Comparison of ENCODE assay signal across 8 mouse cellular contexts in genomic region chr5:54100916-54101315, GRCm38 (mm10).
DNase-seq lines count a peak whose midpoint lies in the region; ATAC-seq lines count a peak whose summit lies in the region.

No protein-coding gene starts in this region.

- no peak for ATAC-seq in heart, embryonic 13.5 days (ENCODE audit: extremely low read depth, insufficient number of reproducible peaks, low FRiP score, low TSS enrichment)
- ATAC-seq in neural tube, embryonic 14.5 days (ENCODE audit: low read depth) = peak; percentile 64; the same call in 1 of the 2 replicates

- no peaks in the 10 kb centered on the region for H3K9me3 ChIP-seq in heart, embryonic 13.5 days
- no peaks in the 10 kb centered on the region for H3K9me3 ChIP-seq in neural tube, embryonic 14.5 days (ENCODE audit: control insufficient read depth, low read length)

- H3K4me1 ChIP-seq in heart, embryonic 13.5 days = peaks cover 40% of the 10 kb centered on the region
- no peaks in the 10 kb centered on the region; the same call in 1 of the 2 replicates for H3K4me1 ChIP-seq in neural tube, embryonic 14.5 days (ENCODE audit: control insufficient read depth, insufficient read depth, low read length)

- H3K27me3 ChIP-seq in heart, embryonic 13.5 days (replicated peaks) = no peaks in the 10 kb centered on the region
- H3K27me3 ChIP-seq in neural tube, embryonic 14.5 days (ENCODE audit: control insufficient read depth, insufficient read depth, low read length) = no peaks in the 10 kb centered on the region

- DNase-seq in heart, adult 8-10 months (ENCODE audit: low spot score) = no peak
- peak; percentile 49 for DNase-seq in T-cell, adult 2 months (ENCODE audit: low spot score)
- DNase-seq in gastrocnemius, postnatal 4 days (ENCODE audit: low spot score in 2 of 2) = peak; percentile 26 to 61
- DNase-seq in left cerebral cortex, adult 9 months (ENCODE audit: low spot score in 2 of 2) = peak; percentile 38 to 80
- no peak for DNase-seq in yolk sac, embryonic 10.5 days (ENCODE audit: low spot score)
- DNase-seq in retina, embryonic 14.5 days (ENCODE audit: low spot score) = no peak

- H3K27ac ChIP-seq in heart, embryonic 13.5 days (replicated peaks) = peak overlapping the region; percentile 48; the same call in 1 of the 2 replicates
- H3K27ac ChIP-seq in neural tube, embryonic 14.5 days (ENCODE audit: low read depth, low read length) = no peak overlapping the region

- no peak overlapping the region for H3K9ac ChIP-seq in heart, embryonic 13.5 days
- H3K9ac ChIP-seq in neural tube, embryonic 14.5 days (replicated peaks; ENCODE audit: low read depth, low read length) = no peak overlapping the region

- WGBS in heart, embryonic 13.5 days = 50% methylated on average over 3 of the region's 3 CpGs
- 43% methylated on average over 3 of the region's 3 CpGs for WGBS in neural tube, embryonic 14.5 days

- peaks cover 14% of the 10 kb centered on the region for H3K36me3 ChIP-seq in heart, embryonic 13.5 days
- H3K36me3 ChIP-seq in neural tube, embryonic 14.5 days (ENCODE audit: control insufficient read depth, insufficient read depth, low read length) = no peaks in the 10 kb centered on the region

- no peak overlapping the region for H3K4me3 ChIP-seq in heart, embryonic 13.5 days
- H3K4me3 ChIP-seq in neural tube, embryonic 14.5 days (ENCODE audit: low read depth, low read length) = no peak overlapping the region

- 0 out of 2 replicates have a peak overlapping the region, but pooled peaks have one; percentile 2 for H3K4me2 ChIP-seq in heart, embryonic 13.5 days
- no peak overlapping the region for H3K4me2 ChIP-seq in neural tube, embryonic 14.5 days (ENCODE audit: low read depth, low read length)

Comparison
In these comparisons a context has a peak if more than half of its experiments do, and no peak if none do; other contexts are left out.
1. DNase-seq: peak in T-cell, adult 2 months (single experiment), gastrocnemius, postnatal 4 days (2 of 2) and left cerebral cortex, adult 9 months (2 of 2); none in heart, adult 8-10 months (single experiment), yolk sac, embryonic 10.5 days (single experiment) and retina, embryonic 14.5 days (single experiment).